Mouse (Mus musculus): Measurements from ENCODE around the gene Ddo. TPM values are rescaled to one million over a fixed set of nuclear protein-coding genes. Genes with fewer than 3 reads are reported as not detected.

Gene Ddo
- total RNA-seq, 1 experiment from 2014 or later = 10.8 TPM

GRCm38 (mm10) chr10:40716713-40717112 lies 86.9 kb downstream of the Ddo start:
- no peak for DNase-seq

GRCm38 (mm10) chr10:40718362-40718761 lies 88.6 kb downstream of the Ddo start:
- no peak for DNase-seq

GRCm38 (mm10) chr10:40719062-40719461 lies 89.3 kb downstream of the Ddo start:
- no peak for DNase-seq

- DNase-seq = no peak
Measured at GRCm38 (mm10) chr10:40720883-40721282, 91.1 kb downstream of the Ddo start.

- no peak for DNase-seq
Measured at GRCm38 (mm10) chr10:40724342-40724741, 94.5 kb downstream of the Ddo start.

- DNase-seq = no peak
Measured at GRCm38 (mm10) chr10:40725066-40725465, 95.3 kb downstream of the Ddo start.

GRCm38 (mm10) chr10:40725471-40725870 lies 95.7 kb downstream of the Ddo start:
- no peak for DNase-seq

GRCm38 (mm10) chr10:40726288-40726902 lies 96.6 kb downstream of the Ddo start:
- no peak for DNase-seq

- no peak for DNase-seq
Measured at GRCm38 (mm10) chr10:40726989-40727388, 97.2 kb downstream of the Ddo start.

- DNase-seq = no peak
Measured at GRCm38 (mm10) chr10:40730200-40730599, 100.4 kb downstream of the Ddo start.

Other genes starting within 250 kb of the Ddo start
- gene Slc22a16, start 59.7 kb upstream of the Ddo start, total RNA-seq (2021) = not detected in 2 replicates
- 6.1 and 8.4 TPM in 2 replicates for gene Mettl24, start 53.3 kb downstream of the Ddo start, total RNA-seq (2021)

All from adrenal gland, postnatal 25 days (tissue).